In genomic region chr17:25618508-25619056, GRCm38 (mm10) we compare ENCODE assay signal across 10 mouse cellular contexts. TPM values are rescaled to one million over a fixed set of nuclear protein-coding genes. Genes with fewer than 3 reads are reported as not detected.
DNase-seq lines count a peak whose midpoint lies in the region; ATAC-seq and TF ChIP-seq lines count a peak whose summit lies in the region.
"Had no signal": no experiment of that assay in that cellular context is flagged by ENCODE, and none has a peak within 500 bp of the region (broad histone marks: within the 10 kb centered on the region; RNA-seq: fewer than 3 reads in every experiment).

No protein-coding gene starts in this region.

- peak overlapping the region; percentile 42; the same call in 1 of the 2 replicates for H3K4me2 ChIP-seq in heart, embryonic 16.5 days (ENCODE audit: low read depth, low read length)
- H3K4me2 ChIP-seq in limb, embryonic 14.5 days (replicated peaks; ENCODE audit: low read depth, low read length, severe bottlenecking): no peak overlapping the region

- no peak overlapping the region; the same call in 1 of the 2 replicates for H3K27ac ChIP-seq in heart, embryonic 16.5 days (ENCODE audit: low read length)
- H3K27ac ChIP-seq in limb, embryonic 14.5 days (replicated peaks; ENCODE audit: low read depth, low read length): no peak overlapping the region

- TF ChIP-seq POLR2A in brain, embryonic 14.5 days (IDR thresholded peaks at IDR 0.05; ENCODE audit: borderline replicate concordance, extremely low read depth, insufficient read depth, insufficient read length, poor library complexity, severe bottlenecking): no peak
- no peak for TF ChIP-seq POLR2A in limb, embryonic 14.5 days (IDR thresholded peaks at IDR 0.05; ENCODE audit: borderline replicate concordance, extremely low read depth, insufficient read depth, insufficient read length)

- no peak for TF ChIP-seq CTCF in brain, embryonic 14.5 days (IDR thresholded peaks at IDR 0.05; ENCODE audit: borderline replicate concordance, extremely low read depth, insufficient read depth, insufficient read length)

- H3K4me1 ChIP-seq in heart, embryonic 16.5 days (ENCODE audit: control insufficient read depth, insufficient read depth, low read length): peaks cover 11% of the 10 kb centered on the region
- peaks cover 18% of the 10 kb centered on the region for H3K4me1 ChIP-seq in limb, embryonic 14.5 days (ENCODE audit: control insufficient read depth, insufficient read depth, low read length)

- 28% methylated on average over 16 of the region's 16 CpGs for WGBS in heart, embryonic 16.5 days
- WGBS in limb, embryonic 14.5 days: 48% methylated on average over 16 of the region's 16 CpGs

- peak; percentile 76 for ATAC-seq in heart, embryonic 16.5 days (replicated peaks; ENCODE audit: extremely low read depth, insufficient read depth, low FRiP score)
- ATAC-seq in limb, embryonic 14.5 days (ENCODE audit: low FRiP score, low read depth): peak; percentile 50; the same call in 1 of the 2 replicates
- ATAC-seq in monocyte, adult 5-6 weeks (replicated peaks; ENCODE audit: insufficient number of reproducible peaks, low FRiP score, low TSS enrichment, poor library complexity, severe bottlenecking): no peak

- no peak overlapping the region for H3K4me3 ChIP-seq in heart, embryonic 16.5 days (ENCODE audit: low read length)
- no peak overlapping the region for H3K4me3 ChIP-seq in limb, embryonic 14.5 days (replicated peaks; ENCODE audit: low read length)
- H3K4me3 ChIP-seq: erythroblast, embryonic 14.5 days had no signal

- H3K9ac ChIP-seq in heart, embryonic 16.5 days (ENCODE audit: low read length): peak overlapping the region; percentile 26; the same call in 1 of the 2 replicates
- no peak overlapping the region for H3K9ac ChIP-seq in limb, embryonic 14.5 days (ENCODE audit: low read depth, low read length, severe bottlenecking)

- H3K9me3 ChIP-seq in heart, embryonic 16.5 days (replicated peaks; ENCODE audit: control insufficient read depth, low read length): no peaks in the 10 kb centered on the region
- H3K9me3 ChIP-seq in limb, embryonic 14.5 days (ENCODE audit: control insufficient read depth, low read length): no peaks in the 10 kb centered on the region
- H3K9me3 ChIP-seq: G1E had no signal

- no peaks in the 10 kb centered on the region for H3K27me3 ChIP-seq in heart, embryonic 16.5 days (ENCODE audit: control insufficient read depth, insufficient read depth, low read length)
- H3K27me3 ChIP-seq in limb, embryonic 14.5 days (ENCODE audit: control insufficient read depth, insufficient read depth, low read length): no peaks in the 10 kb centered on the region

- H3K36me3 ChIP-seq in heart, embryonic 16.5 days (ENCODE audit: control insufficient read depth, insufficient read depth): peaks cover 11% of the 10 kb centered on the region
- peaks cover 18% of the 10 kb centered on the region for H3K36me3 ChIP-seq in limb, embryonic 14.5 days (ENCODE audit: control insufficient read depth, insufficient read depth, low read length)

- peak; percentile 66 for DNase-seq in layer of hippocampus, adult 11-12 months (ENCODE audit: low spot score)
- no peak for DNase-seq in layer of hippocampus, postnatal 25 days (ENCODE audit: extremely low spot score in 1 of 2, low spot score in 1 of 2)
- peak; percentile 95 for DNase-seq in brain, embryonic 14.5 days (ENCODE audit: low read depth)
- peak; percentile 77 for DNase-seq in limb, embryonic 14.5 days (ENCODE audit: low spot score)
- no peak for DNase-seq in spleen, adult 18-20 months
- DNase-seq in urinary bladder, postnatal 25 days (ENCODE audit: low spot score): no peak

RNA-seq across cellular contexts. Expression of gene Lmf1, which starts 39.7 kb away (rescaled TPM):
- total RNA-seq in layer of hippocampus, postnatal 25 days (2021): 10 to 100 TPM; 24.9 to 34.0 TPM
- 11.7 and 16.0 TPM in 2 replicates for polyA plus RNA-seq in brain, embryonic 14.5 days (2012; rRNA removed)
- 36.9 and 39.8 TPM in 2 replicates for polyA plus RNA-seq in heart, embryonic 16.5 days (2015; fragmentation: Nextera tagmentation; extraction: Ambion mirVana)
- polyA plus RNA-seq in limb, embryonic 14.5 days (2012; rRNA removed): 20.3 and 26.3 TPM in 2 replicates
- polyA plus RNA-seq in limb, embryonic 14.5 days (2014; fragmentation: Nextera tagmentation; extraction: Ambion mirVana): 26.9 and 28.7 TPM in 2 replicates
- 10.4 to 17.8 TPM (median 11.8 TPM) in 3 replicates for total RNA-seq in monocyte, adult 5-6 weeks (2017)

RNA-seq across cellular contexts. Expression of gene Sox8, which starts 48.1 kb away (rescaled TPM):
- total RNA-seq in layer of hippocampus, postnatal 25 days (2021): 10 to 100 TPM; 61.9 to 67.1 TPM
- 17.6 and 17.9 TPM in 2 replicates for polyA plus RNA-seq in brain, embryonic 14.5 days (2012; rRNA removed)
- polyA plus RNA-seq in heart, embryonic 16.5 days (2015; fragmentation: Nextera tagmentation; extraction: Ambion mirVana): 0.54 and 0.82 TPM in 2 replicates
- 16.3 and 23.4 TPM in 2 replicates for polyA plus RNA-seq in limb, embryonic 14.5 days (2012; rRNA removed)
- 12.6 and 16.7 TPM in 2 replicates for polyA plus RNA-seq in limb, embryonic 14.5 days (2014; fragmentation: Nextera tagmentation; extraction: Ambion mirVana)
- total RNA-seq in monocyte, adult 5-6 weeks (2017): 1.2 TPM in 1 of 3 replicates, not detected in the others
- polyA plus RNA-seq: erythroblast, embryonic 14.5 days; G1E had no signal

Comparison
In these comparisons a context has a peak if more than half of its experiments do, and no peak if none do; other contexts are left out.
1. DNase-seq: peak in layer of hippocampus, adult 11-12 months (single experiment), brain, embryonic 14.5 days (single experiment) and limb, embryonic 14.5 days (single experiment); none in layer of hippocampus, postnatal 25 days (0 of 2), spleen, adult 18-20 months (0 of 2) and urinary bladder, postnatal 25 days (single experiment).